Mouse (Mus musculus) ovary, postnatal 14 days (tissue): Measurements from ENCODE around the gene Hdac4.

Experiments used
- DNase-seq: peaks from one replicate; pipeline ENCODE4 v3.0.0; 2022; ENCODE audit warnings: low spot score

Hdac4 gene

DNA sequence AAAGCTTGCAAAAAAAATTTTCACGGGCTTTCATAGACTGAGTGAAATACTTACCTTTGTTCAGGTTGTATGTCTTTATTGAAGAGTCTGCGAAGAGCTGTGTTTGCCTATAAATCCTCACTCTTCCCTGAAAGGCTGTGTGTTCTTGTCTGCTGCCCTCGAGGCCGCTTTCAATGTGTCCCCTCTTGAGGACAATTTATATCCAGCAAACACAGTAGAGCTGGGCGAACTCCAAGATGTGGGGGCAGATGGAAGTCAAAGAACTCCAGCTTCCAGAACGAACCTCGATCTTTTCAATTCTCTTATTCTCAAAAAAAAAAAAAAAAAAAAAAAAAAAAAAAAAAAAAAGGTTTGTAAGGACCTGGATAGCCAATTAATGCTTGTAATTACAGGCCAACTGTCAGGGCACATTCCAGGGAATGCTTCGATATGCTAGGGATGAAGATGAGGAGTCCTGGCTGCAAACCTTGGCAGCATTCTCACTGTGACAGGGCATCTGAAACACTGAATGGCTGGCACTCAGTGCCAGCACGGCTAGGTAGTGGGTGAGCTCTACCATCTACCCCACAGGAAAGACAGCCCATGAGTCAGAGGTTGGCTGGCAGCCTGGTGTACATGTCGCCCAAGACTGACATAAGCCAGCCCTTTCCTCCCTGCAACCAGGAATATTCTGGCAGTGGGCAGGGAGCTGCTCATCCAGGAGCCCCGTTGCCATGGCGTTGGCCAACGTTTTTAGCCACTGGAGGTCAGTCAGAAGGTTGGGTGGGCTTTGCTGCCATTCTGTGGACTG lies at the start of gene Hdac4:
Gene Hdac4, minus strand, starts transcription at position 340 of the 790 bp plus-strand sequence.
- no peak for DNase-seq

DNA sequence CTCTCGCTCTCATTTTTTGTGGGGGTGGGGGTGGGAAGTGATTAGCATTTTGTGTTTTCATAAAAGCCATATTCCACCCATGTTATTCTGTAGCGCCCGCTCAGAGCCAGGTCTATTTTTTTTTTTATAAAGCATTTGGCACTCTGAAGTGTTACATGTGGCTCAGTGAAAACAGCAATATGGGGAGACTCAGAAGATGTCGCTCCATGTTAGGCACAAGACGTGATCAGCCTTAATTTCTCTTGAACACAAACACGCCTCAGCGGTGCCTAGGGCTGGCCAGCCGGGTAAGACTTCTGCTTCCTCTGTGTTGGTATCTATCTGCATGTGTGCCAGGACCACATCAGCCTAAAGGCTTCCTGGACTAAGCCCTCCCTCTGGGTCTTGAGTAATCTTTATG lies 48.0 kb upstream of the Hdac4 start:
- no peak for DNase-seq

DNA sequence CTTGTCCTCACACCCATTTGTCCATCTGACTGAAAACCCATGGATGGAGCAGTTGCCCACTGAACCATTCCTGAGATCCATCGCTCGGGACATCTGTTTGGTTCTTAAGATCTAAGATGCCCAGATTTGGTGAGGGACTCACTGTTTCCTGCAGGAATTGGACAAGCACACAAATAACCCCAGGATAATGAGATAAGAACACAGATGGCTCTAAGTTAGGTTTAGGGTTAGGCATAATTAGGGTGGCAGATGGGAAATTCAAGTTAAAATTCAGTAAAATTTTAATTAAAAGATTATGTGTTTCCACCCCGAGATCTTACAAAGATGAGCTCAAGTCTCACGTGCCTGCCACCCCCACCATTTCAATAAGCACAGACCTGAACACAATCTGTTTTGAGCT lies 44.6 kb upstream of the Hdac4 start:
- no peak for DNase-seq

DNA sequence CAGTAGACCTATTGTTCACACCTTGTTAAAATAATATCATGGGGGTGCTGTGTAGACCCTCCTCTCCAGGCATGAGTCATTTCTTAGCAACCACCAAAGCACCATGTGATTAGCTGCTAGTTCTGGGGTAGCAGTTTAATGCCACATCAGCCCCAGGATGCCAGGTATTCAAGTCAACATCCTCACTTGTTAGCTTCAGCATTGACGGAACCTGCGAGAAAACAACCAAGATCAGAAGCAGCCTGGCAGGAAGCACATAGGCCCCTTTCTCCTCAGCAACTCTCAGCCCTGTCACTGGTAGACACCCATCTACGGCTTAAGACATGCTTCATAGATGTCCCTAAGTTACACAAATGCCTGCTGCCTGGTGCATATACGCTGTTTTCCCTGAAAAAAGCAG lies 40.1 kb upstream of the Hdac4 start:
- DNase-seq: no peak

DNA sequence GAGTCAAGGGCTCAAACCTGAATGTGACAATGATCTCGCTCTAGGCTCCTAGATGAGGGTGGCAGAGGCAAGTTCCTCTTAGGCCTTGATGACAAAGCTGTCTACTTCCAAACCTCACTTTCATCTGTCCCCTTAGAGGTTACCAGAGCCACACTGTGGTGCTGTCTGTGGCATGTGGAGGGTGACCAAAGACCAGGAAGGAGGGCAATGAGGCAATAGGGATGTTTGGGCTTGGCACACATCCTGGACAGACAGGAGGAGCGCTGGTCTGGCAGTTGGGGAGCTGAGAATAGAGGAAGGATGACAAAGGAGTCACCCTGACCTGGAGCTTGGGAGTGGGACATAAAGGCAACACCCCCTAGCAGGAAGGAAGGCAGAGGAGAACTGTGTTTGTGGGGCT lies 29.8 kb upstream of the Hdac4 start:
- DNase-seq: no peak

DNA sequence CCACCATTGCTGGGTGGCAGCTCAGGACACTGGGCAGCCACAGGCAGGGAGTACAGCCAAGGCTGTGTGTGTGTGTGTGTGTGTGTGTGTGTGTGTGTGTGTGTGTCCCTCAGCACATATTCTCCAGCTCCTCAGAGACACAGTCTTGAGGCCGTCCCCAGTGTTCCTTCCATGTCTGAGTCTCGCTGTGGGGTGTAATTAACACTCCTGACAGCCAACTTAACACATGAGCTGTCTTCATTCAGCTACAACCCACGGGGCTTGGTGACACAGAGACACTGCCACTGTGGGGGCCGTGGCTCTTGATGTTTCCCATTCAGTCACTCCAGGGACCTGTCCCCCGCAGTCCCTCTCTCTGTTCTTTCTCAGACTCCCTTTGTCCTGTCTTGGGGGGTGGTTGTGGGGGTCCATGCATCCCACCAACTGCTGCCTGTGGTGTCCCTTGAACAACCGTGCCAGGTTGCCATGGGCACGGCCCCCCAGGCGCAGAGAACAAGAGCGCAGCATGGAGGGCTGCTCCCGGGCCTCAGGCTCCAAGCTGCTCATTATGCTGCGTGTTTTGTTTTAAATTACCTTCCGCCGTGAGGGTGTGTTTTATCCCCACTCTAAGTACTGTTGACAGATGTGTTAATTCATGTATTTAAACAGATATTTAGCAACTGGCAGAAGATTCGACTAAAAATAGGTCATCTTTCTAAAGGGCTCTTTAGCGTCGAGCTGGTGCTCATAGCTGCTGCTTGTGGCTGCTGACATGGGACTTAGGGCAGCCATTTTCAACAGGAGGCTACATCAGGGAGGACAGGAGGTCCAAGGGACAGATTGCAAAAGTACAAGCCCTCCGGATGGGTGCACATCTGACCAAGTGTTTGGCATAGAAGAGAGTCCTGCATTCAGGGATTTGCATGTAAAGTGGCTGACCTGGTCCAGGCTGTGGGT lies 28.7 kb upstream of the Hdac4 start:
- no peak for DNase-seq

DNA sequence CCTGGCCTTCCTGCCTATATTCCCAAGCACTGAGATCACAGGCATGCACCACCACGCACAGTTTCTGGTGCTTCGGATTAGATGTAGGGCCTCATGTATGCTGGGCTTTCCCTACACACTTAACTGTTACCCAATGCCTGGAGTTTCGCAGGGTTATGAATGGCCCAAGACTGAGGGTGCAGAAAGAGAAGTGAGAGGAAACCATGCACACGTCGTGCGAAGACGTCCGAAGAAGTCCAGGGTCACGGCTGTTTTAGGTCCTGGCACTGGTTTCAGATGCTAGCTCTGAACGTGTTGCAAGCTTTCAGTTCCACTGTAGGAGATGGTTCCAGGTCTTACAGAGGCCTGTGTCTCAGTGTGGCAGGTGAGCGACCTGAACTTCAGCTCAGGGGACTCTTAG lies 21.2 kb upstream of the Hdac4 start:
- no peak for DNase-seq

DNA sequence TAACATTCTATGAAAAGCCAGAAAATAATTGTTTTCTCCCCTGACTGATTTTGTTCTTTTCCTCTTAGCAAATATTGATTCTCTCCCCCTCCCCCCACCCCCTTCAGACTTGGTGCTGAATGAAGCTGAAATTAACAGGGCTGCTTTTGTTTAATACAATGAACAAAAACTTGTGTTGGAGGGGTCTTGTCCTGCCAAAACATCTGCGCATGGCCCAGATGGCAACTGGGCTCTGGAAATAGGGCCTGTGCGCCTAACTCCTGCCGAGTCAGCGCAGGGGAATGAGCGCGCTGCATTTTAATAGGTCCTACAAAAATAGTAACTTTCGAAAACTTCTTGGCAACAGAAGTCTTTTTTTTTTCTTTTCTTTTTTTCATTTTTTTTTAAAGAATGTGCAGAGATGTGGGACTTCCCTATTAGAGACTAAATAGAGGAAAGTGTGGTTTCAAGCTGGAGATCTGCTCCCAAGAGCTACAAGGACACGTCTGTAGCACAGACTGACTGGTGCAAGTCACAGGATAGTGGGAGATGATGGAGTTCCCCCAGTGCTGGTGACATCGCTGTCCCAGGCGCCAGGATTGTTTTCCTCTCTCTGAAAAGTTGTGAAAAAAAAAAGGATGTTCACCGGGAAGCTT lies 20.6 kb upstream of the Hdac4 start:
- no peak for DNase-seq

DNA sequence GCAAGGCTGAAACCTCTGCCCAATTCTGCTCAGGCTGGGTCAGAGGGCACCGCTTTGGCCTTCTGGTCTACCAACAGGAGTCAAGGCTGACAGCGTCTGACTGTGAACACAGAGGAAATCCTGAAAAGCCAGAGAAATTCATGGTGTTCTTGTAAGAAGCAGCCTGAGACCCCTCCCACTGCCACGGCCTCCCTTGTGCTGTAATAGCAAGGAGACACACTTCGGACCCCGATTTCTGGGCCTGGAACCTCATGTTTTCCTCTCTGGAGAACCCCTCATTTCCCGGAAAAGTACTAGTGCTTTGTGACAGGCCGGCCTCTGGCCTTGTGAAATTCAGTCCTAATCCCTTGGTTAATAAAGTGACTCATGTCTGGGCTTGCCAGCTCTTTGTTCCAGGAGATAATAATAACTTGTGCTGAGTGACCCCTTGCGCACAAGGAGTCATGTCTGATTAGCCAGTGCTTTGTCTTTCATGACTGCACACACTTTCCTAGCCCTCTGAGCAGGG lies 19.7 kb upstream of the Hdac4 start:
- no peak for DNase-seq

DNA sequence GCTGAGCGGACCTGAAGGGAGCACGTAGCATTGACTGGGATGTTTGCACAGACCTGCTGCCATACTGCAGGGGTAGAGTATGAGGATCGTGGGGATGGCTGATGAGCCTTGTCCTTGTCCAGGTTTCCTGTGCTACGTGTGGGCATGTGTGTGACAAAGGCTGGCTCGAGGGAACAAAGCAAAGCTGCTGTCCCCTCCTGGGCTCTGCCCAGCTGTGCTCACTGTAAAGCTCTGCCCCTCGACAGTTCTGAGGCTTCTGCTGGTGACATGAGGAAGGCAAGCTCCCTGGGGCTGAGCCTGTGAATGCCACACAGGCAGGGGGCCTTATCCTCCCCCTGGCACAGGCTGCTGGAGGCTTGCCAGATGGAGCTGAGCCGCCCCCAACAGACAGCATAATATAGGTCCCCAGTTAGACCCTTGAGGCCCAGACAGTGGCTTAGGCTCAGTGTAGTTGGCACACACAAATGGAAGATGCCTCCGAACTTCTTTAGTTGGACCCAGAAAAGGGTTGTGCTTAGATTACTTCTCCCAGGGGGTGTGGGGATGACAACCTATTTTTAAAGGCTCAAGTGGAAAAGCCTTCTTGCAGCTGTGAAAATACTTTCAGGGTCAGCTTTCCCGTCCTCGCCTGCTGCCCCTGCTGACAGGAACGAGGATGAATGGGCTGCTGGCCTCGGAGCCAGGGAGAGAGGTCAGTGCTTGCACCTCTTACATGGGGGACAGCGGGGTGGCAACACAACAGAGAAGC lies 16.7 kb upstream of the Hdac4 start:
- DNase-seq: no peak

DNA sequence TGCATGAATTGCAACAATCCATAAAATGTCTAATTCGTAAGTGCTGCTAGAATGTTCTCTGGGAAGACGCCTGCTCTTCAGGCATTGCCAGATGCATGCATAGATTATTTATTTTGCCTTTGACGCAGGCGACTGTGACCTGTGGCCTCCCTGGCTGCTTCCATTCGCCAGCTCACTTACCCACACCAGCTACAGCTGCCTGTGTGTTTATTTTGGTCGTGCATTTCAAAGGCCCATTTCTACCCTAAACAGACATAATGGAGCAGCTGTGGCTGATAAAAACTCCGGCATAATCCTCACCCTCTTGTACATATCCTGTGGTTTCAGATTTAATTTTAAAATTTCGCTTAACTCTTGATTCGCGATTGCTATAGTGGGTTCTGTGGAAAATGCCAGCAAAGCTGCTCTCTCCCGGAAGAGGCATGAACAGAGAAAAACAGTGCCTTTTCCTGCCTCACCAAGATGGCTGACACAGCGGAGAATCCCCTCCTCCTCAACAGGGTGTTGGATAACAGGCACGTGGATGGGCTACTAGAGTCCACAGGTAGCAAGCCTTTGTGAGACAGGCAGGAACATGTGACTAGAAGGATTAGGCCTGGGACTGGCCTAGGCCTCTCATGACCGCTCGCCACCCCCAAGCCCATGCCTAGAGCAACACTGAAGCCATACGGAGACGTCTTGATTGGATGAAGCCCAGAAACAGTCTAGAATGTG lies 7.3 kb upstream of the Hdac4 start:
- DNase-seq: no peak

DNA sequence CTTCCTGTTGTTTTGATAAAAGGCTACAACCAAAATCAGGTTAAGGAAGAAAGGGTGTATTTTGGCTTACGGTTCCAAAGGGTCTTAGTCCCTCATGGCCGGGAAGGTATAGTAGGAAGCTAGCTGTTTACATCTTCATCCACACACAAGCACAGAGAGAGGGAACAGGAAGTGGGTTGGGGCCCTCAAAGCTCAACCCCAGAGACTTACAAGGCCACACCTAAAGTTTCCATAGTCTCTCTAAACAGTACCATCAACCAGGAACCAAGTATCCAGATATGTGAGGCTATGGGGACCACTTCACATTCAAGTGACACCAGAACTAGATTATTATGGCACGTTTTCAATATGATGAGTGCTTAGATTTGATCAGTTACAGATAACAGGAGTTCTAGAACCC lies 5.0 kb downstream of the Hdac4 start:
- no peak for DNase-seq

DNA sequence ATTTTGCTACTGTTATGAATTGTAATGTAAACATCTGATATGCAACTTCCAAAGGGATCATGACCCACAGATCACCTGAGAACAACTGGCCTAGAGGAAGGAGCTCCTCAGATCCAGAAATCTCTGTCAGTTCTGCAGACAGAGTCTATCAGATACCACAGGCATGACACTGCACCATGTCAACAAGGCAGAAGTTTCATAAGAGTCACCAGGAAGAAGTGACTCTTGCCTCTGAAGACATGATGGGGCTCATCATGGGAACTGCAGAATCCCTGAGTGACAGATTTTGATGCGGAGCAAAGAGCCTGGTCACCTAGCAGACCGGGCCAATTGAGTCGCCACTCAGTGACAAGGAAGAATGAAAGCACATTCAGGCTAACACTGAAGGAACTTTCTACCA lies 8.4 kb downstream of the Hdac4 start:
- no peak for DNase-seq

DNA sequence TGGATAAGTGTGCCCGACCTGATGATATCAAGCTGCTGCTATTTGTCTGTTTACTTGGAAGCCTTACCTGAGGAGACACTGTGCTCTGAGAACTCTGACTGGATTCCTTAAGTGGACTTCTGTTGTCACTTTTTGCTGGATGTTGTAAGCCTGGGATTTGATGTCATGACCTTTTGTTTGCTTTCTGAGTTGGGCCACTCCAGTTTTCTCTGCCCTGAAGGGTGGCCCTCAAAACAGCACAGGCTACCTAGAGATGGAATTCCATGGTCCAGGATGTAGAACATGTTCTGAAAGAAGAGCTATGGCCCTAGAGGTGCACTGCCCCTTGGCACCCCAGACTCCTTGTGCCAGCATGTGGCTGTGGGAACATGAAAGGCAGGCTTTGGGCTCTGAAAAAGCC lies 10.9 kb downstream of the Hdac4 start:
- DNase-seq: no peak

DNA sequence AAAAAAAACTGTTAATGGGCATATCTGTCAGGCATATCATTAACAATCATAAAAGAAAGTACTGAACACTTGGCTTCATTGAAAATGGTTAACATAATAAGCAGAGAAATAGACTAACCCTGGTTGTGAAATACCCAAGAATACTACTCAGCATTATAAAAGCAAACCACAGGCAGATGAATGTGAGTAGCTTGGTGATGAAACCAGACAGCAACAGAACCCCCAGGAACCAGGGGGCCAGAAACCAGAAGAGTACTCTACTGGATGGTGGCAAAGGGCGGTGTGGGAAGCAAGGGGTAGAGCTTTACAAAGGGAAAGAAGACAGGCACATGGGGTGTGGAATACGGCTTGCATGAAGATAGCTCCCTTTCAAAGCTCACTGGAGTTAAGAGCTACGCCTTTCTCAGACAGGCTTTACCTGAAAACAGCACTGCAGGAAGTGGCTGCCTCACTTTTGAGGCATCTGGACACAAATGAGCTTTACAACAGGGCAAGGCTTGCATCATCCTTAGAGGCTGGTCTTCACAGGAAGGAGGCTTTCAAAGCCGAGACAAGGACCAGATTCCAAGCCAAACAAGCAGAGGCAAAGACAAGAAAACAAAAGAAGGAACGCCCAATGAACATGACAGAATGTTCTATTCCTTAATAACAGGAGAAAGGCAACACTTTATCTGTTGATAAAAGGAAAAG lies 12.3 kb downstream of the Hdac4 start:
- DNase-seq: no peak

DNA sequence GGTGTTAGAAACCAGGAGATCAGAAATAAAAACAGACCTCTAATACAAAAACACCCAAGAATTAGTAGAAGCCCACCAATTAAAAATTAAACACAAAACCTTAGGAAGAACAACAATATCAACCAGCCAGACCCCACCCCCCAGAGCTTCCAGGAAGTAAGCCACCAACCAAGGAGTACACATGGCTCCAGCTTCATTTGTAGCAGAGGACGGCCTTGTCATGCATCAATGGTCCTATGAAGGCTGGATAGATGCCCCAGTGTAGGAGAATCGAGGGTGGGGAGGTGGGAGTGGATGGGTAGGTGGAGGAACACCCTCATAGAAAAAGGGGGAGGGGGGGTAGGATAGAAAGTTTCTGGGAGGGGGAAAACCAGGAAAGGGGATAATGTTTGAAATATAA lies 13.5 kb downstream of the Hdac4 start:
- DNase-seq: no peak

DNA sequence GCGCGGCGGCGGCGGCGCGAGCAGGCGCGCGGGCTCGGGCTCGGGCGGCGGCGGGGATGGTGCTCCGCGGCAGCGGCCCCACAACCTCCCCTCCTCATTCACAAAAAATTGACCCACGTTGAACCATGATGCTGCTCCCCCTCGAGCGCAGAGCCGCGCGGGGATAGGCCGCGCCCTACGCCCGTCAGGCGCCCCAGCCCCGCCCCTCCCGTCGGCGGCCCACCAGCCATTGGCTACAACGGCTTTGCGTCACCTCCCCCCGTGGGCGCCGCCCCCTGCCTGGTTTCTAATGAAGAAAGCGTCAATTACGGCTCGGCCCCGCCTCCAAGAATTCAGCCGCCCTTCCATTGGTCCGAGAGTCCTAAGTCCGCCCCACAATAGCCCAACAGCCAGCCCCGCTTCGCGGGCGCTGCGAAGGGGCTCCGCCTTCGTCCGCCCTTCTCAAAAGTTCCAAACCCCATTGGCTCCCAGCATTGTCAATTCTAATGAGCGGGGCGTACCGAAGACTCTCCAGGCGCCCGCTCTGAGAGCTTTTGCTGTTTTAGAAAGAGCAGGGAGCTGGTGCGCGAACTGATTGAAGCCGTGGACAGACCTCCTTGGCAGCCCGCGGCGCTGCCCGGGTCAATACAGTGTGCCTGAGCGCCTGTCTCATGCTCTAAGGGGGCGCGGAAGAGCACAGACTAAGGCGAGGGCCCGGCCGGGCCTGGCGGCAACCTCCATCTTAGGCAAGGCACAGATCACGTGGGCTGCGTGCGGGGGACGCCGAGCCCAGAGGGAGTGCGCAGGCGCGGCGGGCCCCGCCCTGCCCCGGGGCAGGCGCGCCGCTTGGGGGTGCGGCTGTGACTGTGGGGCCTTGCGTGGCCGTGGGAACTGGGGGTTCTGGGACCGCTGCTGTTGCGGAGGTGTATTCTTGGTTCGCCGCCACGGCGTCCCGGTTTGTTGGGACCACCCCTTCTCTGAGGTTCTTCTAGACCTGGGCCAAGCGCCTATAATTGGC lies 15.1 kb downstream of the Hdac4 start:
- peak; percentile 98 for DNase-seq

DNA sequence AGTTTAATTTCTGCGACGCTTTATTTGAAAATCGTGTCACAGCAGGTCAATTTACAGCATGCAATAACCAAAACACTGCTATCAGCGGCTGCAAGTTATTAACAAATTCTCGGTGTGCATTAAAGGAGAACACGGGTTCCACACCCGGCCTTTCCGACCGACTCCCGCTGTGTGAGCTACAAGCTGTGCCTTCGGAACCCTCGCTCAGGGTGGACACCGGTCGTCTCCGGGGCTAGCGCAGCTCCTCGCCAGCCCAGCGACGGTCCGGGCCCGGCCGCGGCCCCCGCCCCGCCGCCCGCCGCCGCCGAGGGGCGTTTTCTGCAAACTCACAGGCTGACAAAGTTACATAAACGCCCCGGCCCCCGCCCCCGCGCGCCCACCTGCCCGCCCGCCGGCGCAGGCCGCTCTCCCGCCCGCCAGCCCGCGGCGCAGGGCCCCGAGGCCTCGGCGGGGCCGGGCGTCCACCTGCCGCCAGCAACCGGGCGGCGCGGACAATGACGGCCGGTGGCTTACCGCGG lies 16.0 kb downstream of the Hdac4 start:
- DNase-seq: peak; percentile 24

DNA sequence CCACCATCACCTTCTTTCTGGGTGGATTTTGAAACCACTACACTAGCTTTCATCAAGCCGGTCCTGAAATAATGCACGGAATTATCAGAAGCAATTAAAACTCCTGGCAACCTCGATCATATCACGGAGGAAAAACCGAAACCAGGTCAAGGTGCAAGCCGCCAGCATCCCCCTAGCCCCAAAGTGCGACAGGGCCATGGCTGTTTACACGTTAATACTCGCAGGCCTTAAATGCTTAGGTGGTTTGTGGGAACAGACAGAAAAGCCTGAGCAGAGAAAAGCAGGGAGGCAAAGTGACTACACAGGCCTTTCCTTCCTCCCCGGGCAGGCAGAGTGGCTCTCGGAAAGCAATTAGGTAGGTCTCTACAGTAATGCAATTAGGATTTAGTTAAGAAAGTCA lies 16.4 kb downstream of the Hdac4 start:
- no peak for DNase-seq
